Mouse (Mus musculus): ENCODE measurements around the gene Cd276.

Cd276 gene

DNA sequence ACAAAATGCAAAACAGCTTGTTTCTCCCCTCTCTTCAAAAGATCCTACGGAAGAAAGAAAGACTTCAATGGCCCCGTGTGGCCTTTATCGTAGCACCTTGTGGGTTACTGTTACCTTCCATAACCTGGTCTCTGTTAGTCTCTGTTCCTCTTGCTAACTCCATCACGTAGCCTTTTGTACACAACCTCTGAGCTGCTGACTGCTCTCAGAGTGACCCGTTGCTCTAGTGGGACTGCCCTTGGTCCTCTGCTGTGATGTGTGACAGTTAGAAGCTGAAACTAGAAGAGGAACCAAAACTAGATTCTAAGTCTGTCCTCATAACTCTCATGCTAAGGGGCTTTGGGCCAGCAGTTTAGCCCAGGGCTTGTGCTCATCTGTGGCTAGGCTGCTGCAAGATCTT lies 44.8 kb downstream of the Cd276 start:
- DNase-seq (ENCODE audit: low read depth) = no peak

DNA sequence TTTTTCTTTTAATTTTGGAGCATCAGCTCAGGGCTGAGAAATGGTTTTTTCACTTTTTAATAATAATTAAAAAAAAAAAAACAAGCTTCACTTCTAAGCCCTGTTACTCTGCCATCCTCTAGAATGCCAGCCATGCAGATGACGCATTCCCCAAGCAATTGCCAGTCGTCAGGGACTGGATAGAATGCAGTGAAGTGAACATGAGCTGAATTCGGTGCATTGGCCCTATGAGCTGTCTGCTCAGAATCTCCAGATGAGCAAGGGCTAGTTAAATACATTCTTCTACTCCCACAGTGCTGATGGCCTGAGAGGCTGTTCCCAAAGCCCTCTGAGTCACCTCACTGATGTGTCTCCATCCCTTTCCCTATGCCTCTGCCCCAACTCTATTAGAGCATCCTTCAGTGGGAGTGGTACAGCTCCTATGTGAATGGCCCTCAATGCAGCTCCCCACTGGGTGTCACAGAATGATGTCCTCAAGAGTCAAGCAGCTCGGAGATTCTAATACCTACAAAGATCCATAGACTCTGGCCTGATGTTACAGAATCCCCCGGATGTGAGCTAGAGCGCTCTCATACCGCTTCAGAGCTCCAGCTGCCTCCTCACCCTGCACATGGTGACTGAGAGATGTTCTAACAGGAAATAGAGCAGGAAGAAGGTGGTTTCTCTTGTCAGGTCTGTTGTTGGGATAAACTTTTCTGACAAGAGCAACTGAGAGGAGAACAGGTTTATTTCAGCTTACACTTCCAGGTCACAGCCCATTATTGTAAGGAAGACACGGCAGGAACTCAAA lies 47.8 kb downstream of the Cd276 start:
- DNase-seq (ENCODE audit: low read depth) = no peak

DNA sequence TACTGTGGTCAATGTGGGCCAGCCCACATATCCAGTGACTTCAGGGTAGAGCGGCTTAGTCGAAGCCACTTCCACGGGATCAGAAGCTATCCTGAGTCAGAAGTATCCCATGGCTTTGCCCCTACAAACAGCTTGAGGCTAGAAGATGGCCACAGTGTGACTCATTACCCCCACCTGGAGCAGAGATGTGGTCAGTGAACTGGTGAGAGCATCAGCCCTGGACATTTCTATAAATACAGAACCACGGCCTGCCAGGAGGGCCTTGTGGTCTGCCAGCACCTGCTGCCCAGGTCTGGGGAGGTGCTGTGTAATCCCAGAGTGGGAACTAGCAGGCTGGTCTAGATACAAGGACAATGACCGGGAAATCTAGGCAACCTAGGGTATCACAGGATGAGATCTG lies 54.3 kb downstream of the Cd276 start:
- no peak for DNase-seq (ENCODE audit: low read depth)

DNA sequence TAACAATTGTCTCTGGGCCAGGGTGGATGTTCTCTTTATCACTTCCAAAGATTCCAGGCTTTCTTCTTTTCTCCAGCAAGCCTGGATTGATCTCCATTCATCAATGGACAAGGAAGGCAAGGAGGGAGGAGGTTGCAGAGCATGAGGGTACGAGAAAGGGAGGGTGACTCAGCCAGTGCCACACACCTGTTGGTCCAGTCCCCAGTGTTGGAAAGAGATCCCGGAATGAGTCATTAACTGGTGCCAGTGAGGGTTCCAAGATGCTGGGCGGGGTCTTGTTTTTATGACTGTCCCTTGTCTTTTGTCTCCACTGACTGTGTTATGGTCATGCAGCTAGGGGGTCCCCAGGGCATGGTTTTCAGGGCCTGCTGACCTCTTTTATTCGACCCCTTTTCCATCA lies 57.3 kb downstream of the Cd276 start:
- no peak for DNase-seq (ENCODE audit: low read depth)

DNA sequence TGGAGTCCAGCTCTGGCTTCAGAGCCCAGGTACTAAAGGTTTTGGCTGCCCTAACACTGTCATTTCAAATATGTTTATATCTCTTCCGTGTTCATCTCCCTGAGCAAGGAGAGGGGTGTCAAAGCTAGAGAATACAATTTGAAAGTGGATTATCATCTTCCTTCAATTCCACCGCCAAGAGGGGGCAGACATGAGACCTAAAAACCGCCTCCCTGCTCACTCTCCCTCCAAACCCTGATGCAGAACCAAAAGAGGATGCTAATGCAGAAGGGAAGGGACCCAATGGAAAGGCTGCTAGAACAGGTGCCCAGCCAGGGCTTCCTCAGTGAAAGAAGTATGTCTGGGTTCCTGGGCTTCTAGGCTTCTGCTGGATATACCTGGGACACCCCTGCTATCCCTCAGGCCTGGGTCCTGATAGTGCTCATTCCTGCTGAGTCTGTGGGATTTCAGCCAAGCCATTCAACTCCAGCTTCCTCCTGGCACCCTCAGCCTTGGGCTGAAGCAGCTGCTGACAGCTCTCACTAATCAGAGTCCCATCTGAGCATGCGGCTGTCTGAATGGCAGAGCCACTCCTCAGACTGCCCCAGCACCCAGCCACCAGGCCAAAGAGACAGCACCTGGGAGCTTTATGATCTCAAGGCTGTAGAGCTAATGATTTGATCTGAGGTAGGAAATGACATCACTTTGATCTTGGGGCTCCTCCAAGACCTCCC lies 58.6 kb downstream of the Cd276 start:
- DNase-seq (ENCODE audit: low read depth) = no peak

DNA sequence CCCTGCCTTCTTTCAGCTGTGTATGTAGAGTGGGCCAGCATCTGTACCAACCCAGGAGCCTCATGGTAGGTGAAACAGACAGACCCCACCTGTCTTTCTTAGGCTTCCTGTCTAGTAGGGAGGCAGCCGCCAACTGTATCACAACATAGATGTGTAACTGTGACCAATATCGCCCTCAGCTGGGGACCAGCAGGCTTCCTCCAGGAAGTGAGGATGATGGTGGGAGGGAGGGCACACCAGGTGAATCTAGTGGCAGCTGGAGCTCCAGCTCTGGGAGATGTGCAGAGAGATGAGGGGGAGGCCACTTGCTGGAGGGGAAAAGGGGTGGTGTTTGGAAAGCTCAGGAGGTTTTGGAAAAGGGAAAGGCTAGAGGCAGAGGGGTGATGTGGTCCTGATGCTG lies 60.2 kb downstream of the Cd276 start:
- no peak for DNase-seq (ENCODE audit: low read depth)

DNA sequence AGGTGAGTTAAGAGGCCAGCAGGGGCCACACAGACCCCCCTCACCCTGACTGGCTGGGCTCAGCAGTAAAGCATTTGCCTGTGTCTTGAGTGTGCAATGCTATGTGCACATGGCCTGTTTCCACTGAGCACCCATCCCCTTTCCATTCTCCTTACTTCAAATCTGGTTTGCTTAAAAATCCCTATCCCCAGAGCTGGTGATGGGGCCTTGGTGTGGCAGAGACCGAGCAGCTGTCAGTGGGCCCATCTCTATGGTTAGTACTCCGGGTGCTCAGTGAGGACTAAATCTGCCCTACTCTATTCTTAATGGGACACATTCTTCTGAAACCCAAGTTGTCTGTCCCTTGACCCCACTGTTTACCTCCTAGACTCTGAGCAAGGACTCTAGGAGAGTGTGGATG lies 64.8 kb downstream of the Cd276 start:
- no peak for DNase-seq (ENCODE audit: low read depth)

DNA sequence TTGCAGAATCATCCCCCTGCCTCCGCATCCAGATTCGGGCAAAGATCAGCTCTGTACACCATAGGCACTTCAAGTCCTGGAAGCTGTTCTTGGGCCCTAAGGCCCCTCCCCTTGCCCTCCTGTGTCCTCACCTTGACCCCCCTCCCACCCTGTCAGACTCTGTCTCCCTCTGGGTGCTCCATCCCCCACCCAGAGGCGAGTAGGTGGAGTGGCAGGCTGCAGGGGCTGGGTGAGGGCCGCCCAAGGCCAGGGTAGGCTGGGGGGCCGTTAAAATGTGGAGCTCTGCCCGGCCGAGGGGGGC lies 65.4 kb downstream of the Cd276 start:
- DNase-seq (ENCODE audit: low read depth) = no peak

DNA sequence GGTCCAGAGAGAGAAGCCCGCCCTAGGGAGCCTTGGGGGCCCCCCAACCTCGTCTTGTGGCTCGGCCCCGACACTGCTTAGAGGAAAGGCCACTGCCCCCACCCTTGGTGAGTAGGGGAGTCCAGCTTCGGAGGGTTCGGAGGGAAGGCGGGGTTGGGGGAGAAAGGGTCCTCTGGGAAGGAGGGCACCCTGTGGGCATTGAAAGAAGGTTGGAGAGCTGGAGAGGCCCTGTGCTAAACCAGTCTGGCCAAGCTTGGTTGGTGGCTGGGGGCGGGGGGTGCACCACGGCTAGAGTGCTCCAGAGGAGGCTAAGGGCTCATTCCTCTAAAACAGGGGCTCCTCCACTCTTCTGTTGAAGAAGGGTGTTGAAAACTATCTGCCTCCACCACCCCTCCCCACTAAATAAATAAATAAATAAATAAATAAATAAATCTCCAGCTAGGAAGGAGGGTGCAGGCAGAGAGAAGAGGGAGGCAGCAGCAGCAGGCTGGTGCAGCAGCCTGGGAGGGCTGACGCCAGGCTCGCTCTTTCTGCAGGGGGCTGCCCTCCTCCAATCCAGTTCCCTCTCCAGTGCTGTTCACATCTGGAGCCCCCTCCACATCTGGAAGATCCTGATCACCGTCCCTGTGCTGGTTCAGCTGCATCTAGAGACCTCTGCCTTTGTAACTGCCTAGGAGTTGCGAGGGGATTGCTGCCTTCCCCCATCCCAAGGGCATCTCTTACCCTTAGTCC lies 65.9 kb downstream of the Cd276 start:
- DNase-seq (ENCODE audit: low read depth) = no peak

DNA sequence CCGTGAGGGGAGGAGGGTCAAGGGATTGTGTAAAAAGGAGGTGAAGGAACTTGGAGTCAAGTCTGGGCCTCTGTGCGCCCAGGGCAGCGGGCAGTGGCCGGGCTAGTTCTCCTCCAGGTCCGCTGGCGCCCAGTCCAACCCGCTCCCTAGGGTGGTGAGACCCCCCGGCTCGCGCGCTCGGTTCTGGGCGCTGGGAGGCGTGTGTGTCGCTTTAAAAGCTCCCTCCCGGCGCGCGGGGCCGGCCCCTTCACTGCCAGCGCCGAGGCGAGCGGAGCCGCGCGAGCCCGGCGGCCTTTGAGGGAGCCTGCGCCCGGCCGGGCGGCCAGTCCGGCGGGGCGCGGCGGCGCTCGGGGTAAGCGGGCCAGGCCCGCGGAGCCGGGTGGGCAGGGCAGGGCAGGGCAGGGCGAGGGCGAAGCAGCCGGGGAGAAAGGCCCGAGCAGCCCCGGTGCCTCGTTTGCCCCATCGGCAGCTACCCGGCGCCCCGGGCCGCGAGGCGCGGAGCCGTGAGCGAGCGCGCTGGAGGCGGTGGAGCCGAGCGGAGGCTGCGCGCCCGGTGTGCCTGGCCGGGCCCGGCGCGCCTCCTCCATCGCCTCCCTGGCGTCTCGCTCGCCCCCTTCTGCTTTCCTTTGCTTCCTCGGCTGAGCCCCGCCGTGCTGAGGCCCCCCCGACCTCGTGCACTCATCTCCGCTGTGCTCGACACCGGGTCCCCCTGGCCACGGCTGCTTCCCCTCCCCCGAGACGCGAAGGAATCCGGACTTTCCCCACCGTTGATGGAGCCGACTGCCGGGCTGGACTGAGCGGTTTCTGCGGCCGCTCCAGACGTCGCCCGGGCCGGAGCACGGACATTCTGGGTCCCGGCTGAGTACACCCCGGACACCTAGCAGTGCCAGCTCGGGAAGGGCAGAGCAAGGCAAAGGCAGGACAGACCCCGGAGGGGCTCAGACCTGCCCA lies 67.1 kb downstream of the Cd276 start, which contains the start of gene Insyn1:
TSS of gene Insyn1 (plus strand) at position 753 of the 951 bp plus-strand sequence.
- DNase-seq (ENCODE audit: low read depth) = no peak

DNA sequence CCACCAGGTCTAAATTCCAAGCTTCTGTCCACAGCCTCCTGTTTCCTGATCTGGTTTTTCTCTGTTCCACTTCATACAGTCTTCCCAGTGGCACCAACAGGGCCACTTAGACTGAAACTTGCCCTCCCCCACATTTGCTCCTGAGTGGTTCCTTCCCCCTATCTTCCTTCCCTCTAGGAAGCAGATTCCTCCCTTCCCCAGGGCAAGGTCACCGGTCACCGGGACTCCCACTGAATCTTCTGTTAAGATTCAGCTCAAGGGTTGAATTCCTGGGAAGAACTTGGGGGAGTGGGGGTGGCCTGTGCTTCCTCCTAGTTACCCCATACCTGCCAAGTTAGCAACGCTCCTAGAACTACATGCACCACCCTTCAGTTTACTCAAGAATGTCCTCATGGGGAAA lies 68.2 kb downstream of the Cd276 start:
- DNase-seq (ENCODE audit: low read depth) = no peak
